Mouse (Mus musculus): ENCODE results near the gene Ceacam1.

- TF ChIP-seq CTCF (IDR thresholded peaks at IDR 0.05; ENCODE audit: insufficient read depth, low read length) (peak; percentile 63), POLR2A (IDR thresholded peaks at IDR 0.05; ENCODE audit: borderline replicate concordance, extremely low read depth, low read depth, low read length) (no peak)
Observed at GRCm38 (mm10) chr7:25479440-25479839, 2.0 kb upstream of the Ceacam1 start.

Data from lung, adult 2 months (tissue).